Mouse (Mus musculus): Measurements from ENCODE around the gene Slc25a25.

Gene Slc25a25

DNA sequence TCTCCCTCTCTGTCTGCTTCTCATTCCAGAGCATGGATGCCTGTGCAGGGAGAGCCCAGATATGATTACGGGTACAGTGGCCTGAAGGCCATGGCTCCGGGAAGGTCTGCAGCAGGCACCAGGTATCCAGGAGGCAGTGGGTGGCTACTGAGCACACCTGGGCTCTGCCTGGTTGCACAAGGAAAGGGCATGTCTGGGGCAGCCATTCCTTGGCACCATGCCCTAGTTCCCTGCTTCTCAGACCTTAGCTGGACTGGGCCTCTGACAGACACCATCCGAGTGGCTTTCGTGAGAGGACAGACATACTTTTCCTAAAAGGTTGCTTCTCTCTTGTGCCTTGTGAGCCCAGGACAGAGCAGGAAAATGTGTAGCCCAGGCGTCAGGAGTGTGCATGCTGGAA lies 59.2 kb downstream of the Slc25a25 start:
- H3K27me3 ChIP-seq (ENCODE audit: insufficient read depth, low read length) = peaks cover 5% of the 10 kb centered on the region
- peaks cover 37% of the 10 kb centered on the region for H3K4me1 ChIP-seq (replicated peaks; ENCODE audit: low read depth, low read length)
- no peak for TF ChIP-seq CTCF (conservative IDR thresholded peaks at IDR 0.05; ENCODE audit: low read length)
- TF ChIP-seq POU5F1 (IDR thresholded peaks at IDR 0.05; ENCODE audit: borderline replicate concordance, low read length) = no peak
- no peak for TF ChIP-seq NANOG (IDR thresholded peaks at IDR 0.05; ENCODE audit: borderline replicate concordance, low read length)
- H3K36me3 ChIP-seq (ENCODE audit: insufficient read depth, low read length) = no peaks in the 10 kb centered on the region
- H3K9me3 ChIP-seq (ENCODE audit: low read length) = peaks cover 10% of the 10 kb centered on the region
- no peak overlapping the region for H3K4me3 ChIP-seq (replicated peaks; ENCODE audit: low read length)

DNA sequence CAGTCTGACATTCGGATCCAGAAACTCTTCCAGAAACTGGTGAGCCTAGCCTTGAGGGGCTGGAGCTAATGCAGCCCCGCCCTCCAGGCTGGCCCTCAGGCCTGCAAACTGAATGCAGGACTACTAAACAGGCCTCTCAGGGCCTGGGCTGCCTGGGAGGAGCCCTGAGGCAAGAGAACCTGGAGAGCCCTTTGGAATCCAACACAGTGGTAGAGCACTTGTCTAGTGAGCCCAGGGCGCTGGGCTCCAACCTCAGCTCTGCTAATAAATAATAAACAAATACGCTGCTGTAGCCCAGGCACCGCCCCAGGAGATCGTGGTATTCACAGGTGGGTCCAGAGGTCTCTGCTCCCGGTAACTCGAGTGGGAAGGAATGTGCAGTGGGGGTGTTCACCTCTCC lies 60.4 kb downstream of the Slc25a25 start:
- no peaks in the 10 kb centered on the region for H3K36me3 ChIP-seq (ENCODE audit: insufficient read depth, low read length)
- TF ChIP-seq NANOG (IDR thresholded peaks at IDR 0.05; ENCODE audit: borderline replicate concordance, low read length) = no peak
- TF ChIP-seq POU5F1 (IDR thresholded peaks at IDR 0.05; ENCODE audit: borderline replicate concordance, low read length) = no peak
- no peak for TF ChIP-seq CTCF (conservative IDR thresholded peaks at IDR 0.05; ENCODE audit: low read length)
- H3K4me3 ChIP-seq (replicated peaks; ENCODE audit: low read length) = peak overlapping the region; percentile 48
- H3K4me1 ChIP-seq (replicated peaks; ENCODE audit: low read depth, low read length) = peaks cover 33% of the 10 kb centered on the region
- peaks cover 14% of the 10 kb centered on the region for H3K9me3 ChIP-seq (ENCODE audit: low read length)
- peaks cover 11% of the 10 kb centered on the region for H3K27me3 ChIP-seq (ENCODE audit: insufficient read depth, low read length)

DNA sequence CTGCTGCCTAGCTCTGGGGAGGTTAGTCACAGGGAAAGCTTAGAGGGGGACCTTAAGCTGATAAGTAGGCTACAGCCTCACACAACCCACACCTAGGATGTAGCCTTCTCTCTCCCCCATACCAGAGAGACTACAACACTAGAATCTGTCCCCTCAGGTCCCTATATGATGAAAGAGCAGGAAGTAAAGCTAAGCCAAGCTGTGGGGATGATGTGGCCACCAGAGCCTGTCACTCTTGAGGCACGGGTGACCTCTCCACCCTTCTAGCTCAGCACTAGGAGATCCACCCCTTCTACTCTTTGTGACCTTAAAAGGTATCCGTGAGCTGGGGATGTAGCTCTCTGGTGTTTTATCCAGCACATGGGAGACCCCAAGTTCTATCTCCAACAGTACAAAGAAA lies 62.1 kb downstream of the Slc25a25 start:
- Histone ChIP-seq H3K27me3 (ENCODE audit: insufficient read depth, low read length) (peaks cover 22% of the 10 kb centered on the region), H3K9me3 (ENCODE audit: low read length) (peaks cover 17% of the 10 kb centered on the region), H3K4me3 (replicated peaks; ENCODE audit: low read length) (no peak overlapping the region), H3K36me3 (ENCODE audit: insufficient read depth, low read length) (no peaks in the 10 kb centered on the region), H3K4me1 (replicated peaks; ENCODE audit: low read depth, low read length) (peaks cover 26% of the 10 kb centered on the region)
- TF ChIP-seq POU5F1 (IDR thresholded peaks at IDR 0.05; ENCODE audit: borderline replicate concordance, low read length) = no peak
- TF ChIP-seq CTCF (conservative IDR thresholded peaks at IDR 0.05; ENCODE audit: low read length) = no peak

DNA sequence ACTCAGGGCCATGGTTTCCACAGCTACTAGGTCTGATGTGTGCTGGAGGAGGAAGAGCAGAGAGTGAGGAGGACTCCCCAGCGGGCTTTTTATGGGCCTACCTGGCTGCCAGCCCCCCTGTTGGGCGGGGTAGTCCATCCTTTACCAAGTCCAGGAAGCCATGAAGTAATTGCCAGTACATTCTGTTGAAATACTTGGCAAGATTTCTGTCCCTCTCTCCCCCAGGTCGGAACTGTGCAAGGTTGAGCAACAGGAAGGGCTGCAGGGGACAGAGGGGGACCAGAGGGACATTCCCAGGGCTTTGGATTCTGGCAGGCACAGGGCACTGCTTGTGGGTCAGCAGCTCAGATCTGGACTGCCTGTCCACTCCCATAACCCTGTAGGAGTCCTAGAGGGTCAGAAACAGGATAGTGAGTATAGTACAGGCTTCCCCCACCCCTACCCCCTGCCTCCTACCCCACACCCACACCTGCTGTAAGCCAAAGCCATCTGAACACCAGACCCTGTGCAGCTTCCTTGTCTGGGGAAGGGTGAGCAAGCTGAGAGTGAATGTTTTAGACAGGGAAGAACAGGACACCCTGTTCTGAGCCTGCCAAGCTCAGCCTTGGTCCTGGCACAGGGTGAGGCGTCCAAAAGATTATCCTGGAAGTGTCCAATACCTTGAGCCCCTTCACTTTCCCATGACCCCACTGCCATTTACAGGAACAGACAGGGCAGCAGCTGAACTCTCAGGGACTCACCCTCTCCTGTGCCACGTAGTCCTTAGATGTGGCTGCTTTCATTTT lies 63.3 kb downstream of the Slc25a25 start, which contains the start of gene Lcn2:
Lcn2 (minus strand) TSS at position 547 of the 785 bp plus-strand sequence.
- Histone ChIP-seq H3K27me3 (ENCODE audit: insufficient read depth, low read length) (peaks cover 35% of the 10 kb centered on the region), H3K9me3 (ENCODE audit: low read length) (peaks cover 8% of the 10 kb centered on the region; the same call in 1 of the 2 replicates), H3K4me3 (replicated peaks; ENCODE audit: low read length) (no peak within 1 kb of the TSS), H3K36me3 (ENCODE audit: insufficient read depth, low read length) (no peaks in the 10 kb centered on the region), H3K4me1 (replicated peaks; ENCODE audit: low read depth, low read length) (peaks cover 26% of the 10 kb centered on the region)
- TF ChIP-seq POU5F1 (IDR thresholded peaks at IDR 0.05; ENCODE audit: borderline replicate concordance, low read length) (no peak), NANOG (IDR thresholded peaks at IDR 0.05; ENCODE audit: borderline replicate concordance, low read length) (no peak), CTCF (conservative IDR thresholded peaks at IDR 0.05; ENCODE audit: low read length) (no peak)

DNA sequence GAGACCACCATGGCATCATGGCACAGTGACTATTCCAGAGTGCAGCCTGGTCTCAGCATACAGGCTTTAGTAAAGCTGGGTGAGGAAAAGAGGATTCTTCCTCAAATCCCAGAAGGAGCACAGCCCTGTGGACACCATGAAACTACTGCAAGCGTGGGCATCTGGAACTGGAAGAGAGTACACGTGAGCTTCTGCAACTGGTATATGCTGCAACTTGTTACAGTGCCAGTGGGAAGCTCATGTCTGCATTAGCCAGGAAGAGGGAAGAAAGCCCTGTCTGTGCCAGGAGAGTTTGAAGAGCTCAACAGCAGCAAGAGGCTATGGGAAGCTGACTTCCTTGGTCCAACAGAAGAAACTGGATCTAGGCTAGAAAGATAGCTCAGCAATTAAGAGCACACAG lies 68.6 kb downstream of the Slc25a25 start:
- Histone ChIP-seq H3K27me3 (ENCODE audit: insufficient read depth, low read length) (peaks cover 68% of the 10 kb centered on the region), H3K4me1 (replicated peaks; ENCODE audit: low read depth, low read length) (peaks cover 17% of the 10 kb centered on the region), H3K9me3 (ENCODE audit: low read length) (peaks cover 7% of the 10 kb centered on the region; the same call in 1 of the 2 replicates), H3K36me3 (ENCODE audit: insufficient read depth, low read length) (peaks cover 23% of the 10 kb centered on the region), H3K4me3 (replicated peaks; ENCODE audit: low read length) (no peak overlapping the region)
- no peak for TF ChIP-seq NANOG (IDR thresholded peaks at IDR 0.05; ENCODE audit: borderline replicate concordance, low read length)
- no peak for TF ChIP-seq CTCF (conservative IDR thresholded peaks at IDR 0.05; ENCODE audit: low read length)
- no peak for TF ChIP-seq POU5F1 (IDR thresholded peaks at IDR 0.05; ENCODE audit: borderline replicate concordance, low read length)

DNA sequence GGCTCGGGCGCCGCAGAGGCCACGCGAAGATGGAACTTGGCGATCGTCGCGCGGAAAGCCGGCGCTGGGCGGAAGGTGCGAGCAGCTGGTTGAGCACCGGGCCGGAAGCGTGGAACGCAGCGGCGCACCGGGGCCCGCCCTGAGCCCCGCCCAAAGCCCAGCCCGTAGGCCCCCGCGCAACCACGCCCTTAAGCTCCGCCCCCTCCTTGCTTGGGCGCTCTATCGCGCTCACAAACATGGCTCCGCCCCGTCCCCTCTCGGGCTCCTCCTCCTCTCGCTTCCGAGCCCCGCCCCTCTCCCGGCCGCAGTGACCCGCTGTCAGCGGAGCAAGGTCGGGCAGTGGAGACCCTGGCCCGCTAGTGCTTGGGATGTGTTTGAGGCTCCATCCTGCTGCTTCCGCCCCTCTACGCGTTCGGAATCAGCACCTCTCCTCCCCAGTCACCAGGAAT lies 69.4 kb downstream of the Slc25a25 start, which contains the start of gene 1110008P14Rik:
1110008P14Rik (minus strand) TSS at position 164 of the 449 bp plus-strand sequence.
- Histone ChIP-seq H3K27me3 (ENCODE audit: insufficient read depth, low read length) (peaks cover 66% of the 10 kb centered on the region), H3K4me1 (replicated peaks; ENCODE audit: low read depth, low read length) (peaks cover 17% of the 10 kb centered on the region), H3K36me3 (ENCODE audit: insufficient read depth, low read length) (peaks cover 31% of the 10 kb centered on the region), H3K4me3 (replicated peaks; ENCODE audit: low read length) (peak within 1 kb of the TSS; percentile 93), H3K9me3 (ENCODE audit: low read length) (peaks cover 7% of the 10 kb centered on the region; the same call in 1 of the 2 replicates)
- no peak for TF ChIP-seq NANOG (IDR thresholded peaks at IDR 0.05; ENCODE audit: borderline replicate concordance, low read length)
- TF ChIP-seq CTCF (conservative IDR thresholded peaks at IDR 0.05; ENCODE audit: low read length) = no peak
- TF ChIP-seq POU5F1 (IDR thresholded peaks at IDR 0.05; ENCODE audit: borderline replicate concordance, low read length) = no peak

DNA sequence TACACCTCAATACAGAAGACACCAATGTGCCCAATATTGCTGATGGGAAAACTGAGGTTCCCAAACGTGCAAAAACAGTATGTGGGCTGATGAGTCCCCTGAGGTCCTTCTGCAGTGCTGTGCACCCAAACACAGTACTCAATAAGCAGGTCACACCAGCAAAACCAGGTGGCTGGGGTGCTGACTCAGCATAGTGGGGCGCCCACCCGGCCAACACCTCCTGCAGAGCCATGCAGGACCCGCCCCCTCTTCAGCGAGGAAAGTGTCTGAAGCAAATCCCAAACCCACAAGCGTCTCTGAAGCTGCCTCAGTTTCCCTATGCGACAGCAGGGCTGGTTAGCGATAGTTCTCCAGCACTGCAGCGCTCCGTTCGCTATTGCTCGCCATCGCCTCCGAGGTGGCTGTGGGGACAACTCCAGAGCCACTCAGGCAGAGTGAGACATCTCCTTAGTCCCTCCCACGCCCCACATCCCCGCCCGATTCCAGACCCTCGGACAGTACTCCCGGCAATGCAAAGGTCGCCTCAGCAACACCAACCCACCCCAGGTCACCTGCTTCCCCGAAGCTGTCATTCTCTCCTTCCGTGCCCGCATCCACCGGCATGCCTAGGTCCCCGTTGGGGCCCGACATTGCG lies 70.0 kb downstream of the Slc25a25 start:
- peaks cover 37% of the 10 kb centered on the region for H3K36me3 ChIP-seq (ENCODE audit: insufficient read depth, low read length)
- peaks cover 17% of the 10 kb centered on the region for H3K4me1 ChIP-seq (replicated peaks; ENCODE audit: low read depth, low read length)
- H3K9me3 ChIP-seq (ENCODE audit: low read length) = peaks cover 7% of the 10 kb centered on the region; the same call in 1 of the 2 replicates
- peaks cover 61% of the 10 kb centered on the region for H3K27me3 ChIP-seq (ENCODE audit: insufficient read depth, low read length)
- TF ChIP-seq NANOG (IDR thresholded peaks at IDR 0.05; ENCODE audit: borderline replicate concordance, low read length) (no peak), POU5F1 (IDR thresholded peaks at IDR 0.05; ENCODE audit: borderline replicate concordance, low read length) (no peak), CTCF (conservative IDR thresholded peaks at IDR 0.05; ENCODE audit: low read length) (no peak)
- peak overlapping the region; percentile 93 for H3K4me3 ChIP-seq (replicated peaks; ENCODE audit: low read length)

DNA sequence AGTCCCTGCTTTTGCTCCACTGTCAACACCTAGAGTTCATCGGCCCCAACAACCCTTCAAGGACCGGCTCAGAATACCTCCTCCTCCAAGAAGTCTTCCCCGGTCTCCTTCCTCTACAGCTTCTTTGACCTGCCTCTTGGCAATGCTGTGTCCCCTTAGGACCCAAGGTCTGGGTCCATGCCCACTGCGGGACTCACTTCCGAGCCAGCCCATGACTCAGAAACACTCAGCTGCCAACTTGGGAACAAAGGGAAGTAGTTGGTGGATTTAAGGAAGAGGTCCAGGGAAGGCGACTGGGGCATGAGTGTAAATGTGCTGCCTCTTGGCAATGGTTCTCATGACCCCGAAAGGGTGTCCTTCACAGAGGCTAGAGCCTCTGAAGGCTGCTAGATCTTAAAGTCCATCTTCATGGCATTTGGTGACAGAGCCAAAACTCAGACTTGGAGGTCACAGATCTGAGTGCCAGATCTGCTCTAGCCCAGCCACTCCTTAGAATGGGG lies 71.2 kb downstream of the Slc25a25 start:
- peaks cover 56% of the 10 kb centered on the region for H3K27me3 ChIP-seq (ENCODE audit: insufficient read depth, low read length)
- no peak overlapping the region for H3K4me3 ChIP-seq (replicated peaks; ENCODE audit: low read length)
- peaks cover 25% of the 10 kb centered on the region for H3K4me1 ChIP-seq (replicated peaks; ENCODE audit: low read depth, low read length)
- peaks cover 49% of the 10 kb centered on the region for H3K36me3 ChIP-seq (ENCODE audit: insufficient read depth, low read length)
- no peaks in the 10 kb centered on the region for H3K9me3 ChIP-seq (ENCODE audit: low read length)
- TF ChIP-seq CTCF (conservative IDR thresholded peaks at IDR 0.05; ENCODE audit: low read length) (no peak), NANOG (IDR thresholded peaks at IDR 0.05; ENCODE audit: borderline replicate concordance, low read length) (no peak), POU5F1 (IDR thresholded peaks at IDR 0.05; ENCODE audit: borderline replicate concordance, low read length) (no peak)

Data from E14TG2a.4 (cell line).